Mouse (Mus musculus): ENCODE data around the gene Fbxo42. TPM values are rescaled to one million over a fixed set of nuclear protein-coding genes. Genes with fewer than 3 reads are reported as not detected.

Fbxo42 gene
- polyA plus RNA-seq, 1 experiment from 2014 or later = 25.5 TPM

GRCm38 (mm10) chr4:141114521-141114981 lies 33.2 kb upstream of the Fbxo42 start:
- H3K9ac ChIP-seq (ENCODE audit: low read depth, low read length) = no peak overlapping the region
- peak; percentile 37 for ATAC-seq
- H3K36me3 ChIP-seq (ENCODE audit: control insufficient read depth, insufficient read depth, low read length) = peaks cover 19% of the 10 kb centered on the region
- no peaks in the 10 kb centered on the region for H3K27me3 ChIP-seq (ENCODE audit: control insufficient read depth, insufficient read depth, low read depth, low read length)
- peaks cover 2% of the 10 kb centered on the region; the same call in 1 of the 2 replicates for H3K4me1 ChIP-seq (ENCODE audit: control insufficient read depth, insufficient read depth, low read length)
- H3K27ac ChIP-seq (ENCODE audit: low read length) = peak overlapping the region; percentile 50
- WGBS = 73% methylated on average over 6 of the region's 6 CpGs
- 0 out of 2 replicates have a peak, but pooled peaks cover 2% of the 10 kb centered on the region for H3K9me3 ChIP-seq (replicated peaks; ENCODE audit: control insufficient read depth, low read length, poor library complexity, severe bottlenecking)
- no peak overlapping the region for H3K4me3 ChIP-seq (ENCODE audit: low read depth, low read length)
- H3K4me2 ChIP-seq (ENCODE audit: low read length) = no peak overlapping the region

GRCm38 (mm10) chr4:141115398-141115797 lies 32.3 kb upstream of the Fbxo42 start:
- H3K4me3 ChIP-seq (ENCODE audit: low read depth, low read length) = no peak overlapping the region
- no peak overlapping the region for H3K27ac ChIP-seq (ENCODE audit: low read length)
- no peak overlapping the region for H3K9ac ChIP-seq (ENCODE audit: low read depth, low read length)
- peaks cover 19% of the 10 kb centered on the region for H3K36me3 ChIP-seq (ENCODE audit: control insufficient read depth, insufficient read depth, low read length)
- no peak for ATAC-seq
- 53% methylated on average over 8 of the region's 8 CpGs for WGBS
- 0 out of 2 replicates have a peak, but pooled peaks cover under 1% of the 10 kb centered on the region for H3K9me3 ChIP-seq (replicated peaks; ENCODE audit: control insufficient read depth, low read length, poor library complexity, severe bottlenecking)
- no peak overlapping the region for H3K4me2 ChIP-seq (ENCODE audit: low read length)
- H3K27me3 ChIP-seq (ENCODE audit: control insufficient read depth, insufficient read depth, low read depth, low read length) = no peaks in the 10 kb centered on the region
- peaks cover 5% of the 10 kb centered on the region for H3K4me1 ChIP-seq (ENCODE audit: control insufficient read depth, insufficient read depth, low read length)

GRCm38 (mm10) chr4:141118691-141119090 lies 29.0 kb upstream of the Fbxo42 start:
- H3K9me3 ChIP-seq (replicated peaks; ENCODE audit: control insufficient read depth, low read length, poor library complexity, severe bottlenecking) = no peaks in the 10 kb centered on the region
- no peak overlapping the region for H3K27ac ChIP-seq (ENCODE audit: low read length)
- ATAC-seq = no peak
- peaks cover 11% of the 10 kb centered on the region for H3K36me3 ChIP-seq (ENCODE audit: control insufficient read depth, insufficient read depth, low read length)
- H3K4me3 ChIP-seq (ENCODE audit: low read depth, low read length) = no peak overlapping the region
- WGBS = 48% methylated on average over 4 of the region's 4 CpGs
- H3K27me3 ChIP-seq (ENCODE audit: control insufficient read depth, insufficient read depth, low read depth, low read length) = no peaks in the 10 kb centered on the region
- peaks cover 12% of the 10 kb centered on the region for H3K4me1 ChIP-seq (ENCODE audit: control insufficient read depth, insufficient read depth, low read length)
- no peak overlapping the region for H3K4me2 ChIP-seq (ENCODE audit: low read length)
- no peak overlapping the region for H3K9ac ChIP-seq (ENCODE audit: low read depth, low read length)

- ATAC-seq = peak; percentile 63
Observed at GRCm38 (mm10) chr4:141120700-141121099, 27.0 kb upstream of the Fbxo42 start.

GRCm38 (mm10) chr4:141122663-141123062 lies 25.1 kb upstream of the Fbxo42 start:
- Histone ChIP-seq H3K9me3 (replicated peaks; ENCODE audit: control insufficient read depth, low read length, poor library complexity, severe bottlenecking) (0 out of 2 replicates have a peak, but pooled peaks cover 3% of the 10 kb centered on the region), H3K4me3 (ENCODE audit: low read depth, low read length) (no peak overlapping the region), H3K36me3 (ENCODE audit: control insufficient read depth, insufficient read depth, low read length) (0 out of 2 replicates have a peak, but pooled peaks cover 2% of the 10 kb centered on the region), H3K4me1 (ENCODE audit: control insufficient read depth, insufficient read depth, low read length) (peaks cover 12% of the 10 kb centered on the region), H3K9ac (ENCODE audit: low read depth, low read length) (no peak overlapping the region), H3K27ac (ENCODE audit: low read length) (no peak overlapping the region), H3K4me2 (ENCODE audit: low read length) (no peak overlapping the region), H3K27me3 (ENCODE audit: control insufficient read depth, insufficient read depth, low read depth, low read length) (no peaks in the 10 kb centered on the region)
- ATAC-seq = no peak
- 83% methylated on average over 7 of the region's 7 CpGs for WGBS

More at GRCm38 (mm10) chr4:141120700-141121099, 27.0 kb upstream of the Fbxo42 start:
- H3K4me1 ChIP-seq (ENCODE audit: control insufficient read depth, insufficient read depth, low read length) = peaks cover 12% of the 10 kb centered on the region
- H3K27ac ChIP-seq (ENCODE audit: low read length) = no peak overlapping the region
- 22% methylated on average over 11 of the region's 11 CpGs for WGBS
- no peaks in the 10 kb centered on the region for H3K9me3 ChIP-seq (replicated peaks; ENCODE audit: control insufficient read depth, low read length, poor library complexity, severe bottlenecking)
- 0 out of 2 replicates have a peak overlapping the region, but pooled peaks have one; percentile 1 for H3K4me2 ChIP-seq (ENCODE audit: low read length)
- peaks cover 1% of the 10 kb centered on the region; the same call in 1 of the 2 replicates for H3K36me3 ChIP-seq (ENCODE audit: control insufficient read depth, insufficient read depth, low read length)
- no peak overlapping the region for H3K4me3 ChIP-seq (ENCODE audit: low read depth, low read length)
- no peaks in the 10 kb centered on the region for H3K27me3 ChIP-seq (ENCODE audit: control insufficient read depth, insufficient read depth, low read depth, low read length)
- H3K9ac ChIP-seq (ENCODE audit: low read depth, low read length) = no peak overlapping the region

GRCm38 (mm10) chr4:141123065-141123464 lies 24.6 kb upstream of the Fbxo42 start:
- no peak overlapping the region for H3K4me3 ChIP-seq (ENCODE audit: low read depth, low read length)
- H3K4me2 ChIP-seq (ENCODE audit: low read length) = no peak overlapping the region
- no peak overlapping the region for H3K27ac ChIP-seq (ENCODE audit: low read length)
- no peak overlapping the region for H3K9ac ChIP-seq (ENCODE audit: low read depth, low read length)
- no peaks in the 10 kb centered on the region for H3K27me3 ChIP-seq (ENCODE audit: control insufficient read depth, insufficient read depth, low read depth, low read length)
- no peak for ATAC-seq
- 0 out of 2 replicates have a peak, but pooled peaks cover 2% of the 10 kb centered on the region for H3K36me3 ChIP-seq (ENCODE audit: control insufficient read depth, insufficient read depth, low read length)
- H3K4me1 ChIP-seq (ENCODE audit: control insufficient read depth, insufficient read depth, low read length) = peaks cover 12% of the 10 kb centered on the region
- 48% methylated on average over 1 of the region's 1 CpGs for WGBS
- H3K9me3 ChIP-seq (replicated peaks; ENCODE audit: control insufficient read depth, low read length, poor library complexity, severe bottlenecking) = 0 out of 2 replicates have a peak, but pooled peaks cover 3% of the 10 kb centered on the region

- 0 out of 2 replicates have a peak, but pooled peaks cover 2% of the 10 kb centered on the region for H3K36me3 ChIP-seq (ENCODE audit: control insufficient read depth, insufficient read depth, low read length)
- no peaks in the 10 kb centered on the region for H3K27me3 ChIP-seq (ENCODE audit: control insufficient read depth, insufficient read depth, low read depth, low read length)
- 0 out of 2 replicates have a peak, but pooled peaks cover 3% of the 10 kb centered on the region for H3K9me3 ChIP-seq (replicated peaks; ENCODE audit: control insufficient read depth, low read length, poor library complexity, severe bottlenecking)
- no peak overlapping the region for H3K4me2 ChIP-seq (ENCODE audit: low read length)
- 65% methylated on average over 6 of the region's 6 CpGs for WGBS
- H3K4me3 ChIP-seq (ENCODE audit: low read depth, low read length) = no peak overlapping the region
- H3K4me1 ChIP-seq (ENCODE audit: control insufficient read depth, insufficient read depth, low read length) = peaks cover 16% of the 10 kb centered on the region
- no peak overlapping the region for H3K27ac ChIP-seq (ENCODE audit: low read length)
- ATAC-seq = no peak
- H3K9ac ChIP-seq (ENCODE audit: low read depth, low read length) = no peak overlapping the region
Observed at GRCm38 (mm10) chr4:141129190-141129710, 18.5 kb upstream of the Fbxo42 start.

- ATAC-seq = no peak
- Histone ChIP-seq H3K9ac (ENCODE audit: low read depth, low read length) (no peak overlapping the region), H3K4me2 (ENCODE audit: low read length) (no peak overlapping the region), H3K9me3 (replicated peaks; ENCODE audit: control insufficient read depth, low read length, poor library complexity, severe bottlenecking) (0 out of 2 replicates have a peak, but pooled peaks cover 3% of the 10 kb centered on the region), H3K36me3 (ENCODE audit: control insufficient read depth, insufficient read depth, low read length) (0 out of 2 replicates have a peak, but pooled peaks cover 2% of the 10 kb centered on the region), H3K4me3 (ENCODE audit: low read depth, low read length) (no peak overlapping the region), H3K27ac (ENCODE audit: low read length) (0 out of 2 replicates have a peak overlapping the region, but pooled peaks have one; percentile 11), H3K4me1 (ENCODE audit: control insufficient read depth, insufficient read depth, low read length) (peaks cover 28% of the 10 kb centered on the region), H3K27me3 (ENCODE audit: control insufficient read depth, insufficient read depth, low read depth, low read length) (no peaks in the 10 kb centered on the region)
- 80% methylated on average over 6 of the region's 6 CpGs for WGBS
Observed at GRCm38 (mm10) chr4:141130704-141131342, 16.9 kb upstream of the Fbxo42 start.
